Mouse (Mus musculus): ENCODE measurements around the gene Rbl2. TPM values are rescaled to one million over a fixed set of nuclear protein-coding genes. Genes with fewer than 3 reads are reported as not detected.

The Rbl2 gene
- polyA plus RNA-seq, 1 experiment from 2014 or later = 19.1 TPM

DNA sequence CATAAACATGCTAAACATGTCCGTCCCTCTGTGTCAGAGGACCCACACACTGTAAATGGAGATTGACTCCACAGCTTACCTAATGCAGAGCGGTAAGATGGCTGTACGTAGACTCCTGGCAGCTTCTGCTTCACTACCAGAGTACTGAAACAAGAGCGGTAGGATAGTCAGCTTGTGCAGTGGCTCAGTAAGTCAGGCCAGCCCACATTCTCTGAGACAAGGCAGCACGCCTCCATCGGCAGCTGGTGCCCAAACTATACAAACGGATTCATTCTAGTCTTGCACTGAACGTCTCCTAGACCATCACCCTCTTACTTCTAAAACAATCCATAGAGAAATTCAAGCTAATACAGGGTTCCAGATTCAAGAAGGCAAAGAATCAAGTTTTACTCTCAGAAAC, 56.9 kb downstream of the Rbl2 start:
- Histone ChIP-seq H3K4me3 (ENCODE audit: low read length) (no peak overlapping the region), H3K9ac (replicated peaks; ENCODE audit: low read length) (no peak overlapping the region), H3K36me3 (ENCODE audit: insufficient read depth, low read length) (peaks cover 55% of the 10 kb centered on the region), H3K9me3 (ENCODE audit: low read length) (no peaks in the 10 kb centered on the region), H3K4me2 (replicated peaks; ENCODE audit: low read depth, low read length) (no peak overlapping the region), H3K27ac (ENCODE audit: low read length) (no peak overlapping the region), H3K27me3 (ENCODE audit: insufficient read depth, low read length) (no peaks in the 10 kb centered on the region), H3K4me1 (ENCODE audit: insufficient read depth, low read length) (no peaks in the 10 kb centered on the region)
- ATAC-seq (ENCODE audit: low FRiP score, low TSS enrichment) = no peak
- 92% methylated on average over 8 of the region's 8 CpGs for WGBS

DNA sequence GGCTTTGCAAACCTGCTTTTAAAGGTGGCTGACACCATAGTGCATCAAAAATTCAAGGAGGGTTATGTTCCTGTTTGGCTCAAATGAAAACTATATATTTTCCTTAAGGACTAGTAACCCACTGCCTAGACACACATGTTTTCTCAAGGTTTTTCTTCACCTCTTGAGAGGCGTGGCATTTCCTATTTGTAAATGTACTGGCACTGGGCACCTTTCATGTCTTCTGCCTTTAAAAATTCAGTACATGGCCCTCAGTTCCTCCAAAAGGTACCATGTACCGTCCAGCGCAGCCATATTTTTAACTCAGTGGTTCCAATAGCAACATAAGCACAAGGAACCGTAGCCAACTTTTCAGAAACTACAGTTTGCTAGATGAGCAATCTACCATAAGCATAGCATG, 62.9 kb downstream of the Rbl2 start:
- ATAC-seq (ENCODE audit: low FRiP score, low TSS enrichment) = no peak
- peak overlapping the region; percentile 80 for H3K4me2 ChIP-seq (replicated peaks; ENCODE audit: low read depth, low read length)
- H3K27ac ChIP-seq (ENCODE audit: low read length) = no peak overlapping the region
- no peaks in the 10 kb centered on the region for H3K27me3 ChIP-seq (ENCODE audit: insufficient read depth, low read length)
- peaks cover 19% of the 10 kb centered on the region for H3K36me3 ChIP-seq (ENCODE audit: insufficient read depth, low read length)
- peaks cover 31% of the 10 kb centered on the region for H3K4me1 ChIP-seq (ENCODE audit: insufficient read depth, low read length)
- peak overlapping the region; percentile 76 for H3K4me3 ChIP-seq (ENCODE audit: low read length)
- H3K9ac ChIP-seq (replicated peaks; ENCODE audit: low read length) = peak overlapping the region; percentile 81
- 74% methylated on average over 4 of the region's 4 CpGs for WGBS
- no peaks in the 10 kb centered on the region for H3K9me3 ChIP-seq (ENCODE audit: low read length)

- H3K27ac ChIP-seq (ENCODE audit: low read length) = peak overlapping the region; percentile 73
- peaks cover 31% of the 10 kb centered on the region for H3K4me1 ChIP-seq (ENCODE audit: insufficient read depth, low read length)
- peak overlapping the region; percentile 81 for H3K9ac ChIP-seq (replicated peaks; ENCODE audit: low read length)
- H3K27me3 ChIP-seq (ENCODE audit: insufficient read depth, low read length) = no peaks in the 10 kb centered on the region
- under 1% methylated on average over 55 of the region's 58 CpGs for WGBS
- H3K4me2 ChIP-seq (replicated peaks; ENCODE audit: low read depth, low read length) = peak overlapping the region; percentile 80
- peaks cover 12% of the 10 kb centered on the region for H3K36me3 ChIP-seq (ENCODE audit: insufficient read depth, low read length)
- ATAC-seq (ENCODE audit: low FRiP score, low TSS enrichment) = no peak; the same call in 1 of the 2 replicates
- H3K4me3 ChIP-seq (ENCODE audit: low read length) = peak overlapping the region; percentile 76
- H3K9me3 ChIP-seq (ENCODE audit: low read length) = no peaks in the 10 kb centered on the region
These were observed 63.7 kb downstream of the Rbl2 start for GRCm38 (mm10) chr8:91133441-91134069.

GRCm38 (mm10) chr8:91134070-91134475, 64.2 kb downstream of the Rbl2 start:
- H3K9ac ChIP-seq (replicated peaks; ENCODE audit: low read length) = peak overlapping the region; percentile 53
- no peaks in the 10 kb centered on the region for H3K9me3 ChIP-seq (ENCODE audit: low read length)
- ATAC-seq (ENCODE audit: low FRiP score, low TSS enrichment) = peak; percentile 99
- peak overlapping the region; percentile 76 for H3K4me3 ChIP-seq (ENCODE audit: low read length)
- H3K36me3 ChIP-seq (ENCODE audit: insufficient read depth, low read length) = peaks cover 6% of the 10 kb centered on the region
- peaks cover 31% of the 10 kb centered on the region for H3K4me1 ChIP-seq (ENCODE audit: insufficient read depth, low read length)
- H3K27me3 ChIP-seq (ENCODE audit: insufficient read depth, low read length) = no peaks in the 10 kb centered on the region
- under 1% methylated on average over 24 of the region's 24 CpGs for WGBS
- H3K27ac ChIP-seq (ENCODE audit: low read length) = peak overlapping the region; percentile 77
- H3K4me2 ChIP-seq (replicated peaks; ENCODE audit: low read depth, low read length) = peak overlapping the region; percentile 52

DNA sequence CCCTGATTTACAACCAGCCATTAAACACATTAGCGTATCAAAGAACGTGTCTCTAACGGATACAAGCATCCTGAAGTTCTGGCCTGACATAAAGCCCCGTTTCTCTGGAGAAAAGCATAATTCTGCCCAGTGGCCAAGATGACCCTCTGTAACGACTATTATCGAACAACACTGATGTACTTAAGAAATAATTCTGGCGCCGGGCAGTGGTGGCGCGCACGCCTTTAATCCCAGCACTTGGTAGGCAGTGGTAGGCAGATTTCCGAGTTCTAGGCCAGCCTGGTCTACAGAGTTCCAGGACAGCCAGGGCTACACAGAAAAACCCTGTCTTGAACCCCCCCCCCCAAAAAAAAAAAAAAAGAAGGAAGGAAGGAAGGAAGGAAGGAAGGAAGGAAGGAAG, 64.8 kb downstream of the Rbl2 start:
- H3K9me3 ChIP-seq (ENCODE audit: low read length) = no peaks in the 10 kb centered on the region
- H3K4me1 ChIP-seq (ENCODE audit: insufficient read depth, low read length) = peaks cover 31% of the 10 kb centered on the region
- H3K4me3 ChIP-seq (ENCODE audit: low read length) = peak overlapping the region; percentile 76
- no peaks in the 10 kb centered on the region for H3K27me3 ChIP-seq (ENCODE audit: insufficient read depth, low read length)
- 0 out of 2 replicates have a peak, but pooled peaks cover under 1% of the 10 kb centered on the region for H3K36me3 ChIP-seq (ENCODE audit: insufficient read depth, low read length)
- peak overlapping the region; percentile 52 for H3K4me2 ChIP-seq (replicated peaks; ENCODE audit: low read depth, low read length)
- peak overlapping the region; percentile 77 for H3K27ac ChIP-seq (ENCODE audit: low read length)
- no peak for ATAC-seq (ENCODE audit: low FRiP score, low TSS enrichment)
- peak overlapping the region; percentile 53 for H3K9ac ChIP-seq (replicated peaks; ENCODE audit: low read length)
- WGBS = 31% methylated on average over 12 of the region's 12 CpGs

DNA sequence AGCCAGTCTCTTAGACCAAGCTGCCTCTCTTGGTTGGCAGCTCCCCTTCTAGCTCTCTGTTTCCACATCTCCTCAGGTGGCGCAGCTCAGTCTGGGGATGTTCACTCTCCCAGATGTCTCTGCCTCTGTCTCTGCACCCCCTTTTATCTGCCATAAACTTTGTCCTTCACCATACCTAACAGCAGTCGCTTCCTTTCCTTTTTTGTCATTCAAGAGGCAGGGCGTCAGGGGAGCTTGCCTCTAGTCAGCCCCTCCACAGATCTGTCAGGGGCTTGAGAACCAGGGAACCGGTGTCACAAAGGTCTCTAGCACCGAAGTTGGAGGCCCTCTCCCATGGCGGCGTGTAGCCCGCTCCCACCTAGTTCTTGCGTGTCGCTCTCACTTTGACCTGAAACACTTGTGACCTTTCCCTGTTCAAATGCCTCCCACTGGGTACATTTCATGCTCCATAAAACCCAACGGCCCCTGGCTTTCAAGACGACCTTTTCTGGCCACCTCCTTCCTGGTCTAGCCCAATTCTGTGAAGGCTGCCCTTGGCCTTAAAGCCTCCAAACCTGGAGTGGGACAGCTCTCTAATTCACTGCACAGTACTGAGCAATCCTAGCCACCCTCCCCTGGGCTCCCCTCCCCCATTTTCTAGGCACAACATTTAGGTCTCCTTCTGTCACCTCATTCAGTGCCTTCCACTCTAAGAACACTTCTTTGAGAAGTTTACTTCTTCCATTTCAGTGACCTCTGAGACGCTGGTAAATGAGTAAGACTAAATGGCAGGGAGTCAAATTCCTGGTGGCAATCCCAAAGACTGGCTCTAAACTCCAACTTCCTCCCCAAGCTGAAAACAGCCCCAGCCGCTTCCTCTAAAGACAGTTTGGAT, 65.7 kb downstream of the Rbl2 start:
- Histone ChIP-seq H3K27me3 (ENCODE audit: insufficient read depth, low read length) (no peaks in the 10 kb centered on the region), H3K9ac (replicated peaks; ENCODE audit: low read length) (peak overlapping the region; percentile 33; the same call in 1 of the 2 replicates), H3K4me2 (replicated peaks; ENCODE audit: low read depth, low read length) (peak overlapping the region; percentile 52; the same call in 1 of the 2 replicates), H3K4me3 (ENCODE audit: low read length) (no peak overlapping the region), H3K27ac (ENCODE audit: low read length) (peak overlapping the region; percentile 77), H3K36me3 (ENCODE audit: insufficient read depth, low read length) (no peaks in the 10 kb centered on the region), H3K4me1 (ENCODE audit: insufficient read depth, low read length) (peaks cover 31% of the 10 kb centered on the region), H3K9me3 (ENCODE audit: low read length) (no peaks in the 10 kb centered on the region)
- no peak for ATAC-seq (ENCODE audit: low FRiP score, low TSS enrichment)
- WGBS = 31% methylated on average over 14 of the region's 14 CpGs

- H3K4me1 ChIP-seq (ENCODE audit: insufficient read depth, low read length) = peaks cover 7% of the 10 kb centered on the region
- no peaks in the 10 kb centered on the region for H3K9me3 ChIP-seq (ENCODE audit: low read length)
- H3K27ac ChIP-seq (ENCODE audit: low read length) = no peak overlapping the region
These were observed 71.0 kb downstream of the Rbl2 start for GRCm38 (mm10) chr8:91140828-91141227.

GRCm38 (mm10) chr8:91147715-91148114, 77.9 kb downstream of the Rbl2 start:
- Histone ChIP-seq H3K36me3 (ENCODE audit: insufficient read depth, low read length) (no peaks in the 10 kb centered on the region), H3K9ac (replicated peaks; ENCODE audit: low read length) (0 out of 2 replicates have a peak overlapping the region, but pooled peaks have one; percentile 40), H3K27me3 (ENCODE audit: insufficient read depth, low read length) (no peaks in the 10 kb centered on the region), H3K4me3 (ENCODE audit: low read length) (peak overlapping the region; percentile 16; the same call in 1 of the 2 replicates), H3K4me1 (ENCODE audit: insufficient read depth, low read length) (peaks cover 16% of the 10 kb centered on the region), H3K9me3 (ENCODE audit: low read length) (peaks cover 6% of the 10 kb centered on the region; the same call in 1 of the 2 replicates), H3K27ac (ENCODE audit: low read length) (no peak overlapping the region), H3K4me2 (replicated peaks; ENCODE audit: low read depth, low read length) (peak overlapping the region; percentile 43)
- ATAC-seq (ENCODE audit: low FRiP score, low TSS enrichment) = peak; percentile 13; the same call in 1 of the 2 replicates
- WGBS = 7% methylated on average over 6 of the region's 6 CpGs

More at GRCm38 (mm10) chr8:91140828-91141227, 71.0 kb downstream of the Rbl2 start:
- WGBS = 67% methylated on average over 4 of the region's 4 CpGs
- Histone ChIP-seq H3K4me2 (replicated peaks; ENCODE audit: low read depth, low read length) (no peak overlapping the region), H3K4me3 (ENCODE audit: low read length) (no peak overlapping the region), H3K9ac (replicated peaks; ENCODE audit: low read length) (no peak overlapping the region), H3K36me3 (ENCODE audit: insufficient read depth, low read length) (no peaks in the 10 kb centered on the region), H3K27me3 (ENCODE audit: insufficient read depth, low read length) (no peaks in the 10 kb centered on the region)
- ATAC-seq (ENCODE audit: low FRiP score, low TSS enrichment) = peak; percentile 56; the same call in 1 of the 2 replicates

DNA sequence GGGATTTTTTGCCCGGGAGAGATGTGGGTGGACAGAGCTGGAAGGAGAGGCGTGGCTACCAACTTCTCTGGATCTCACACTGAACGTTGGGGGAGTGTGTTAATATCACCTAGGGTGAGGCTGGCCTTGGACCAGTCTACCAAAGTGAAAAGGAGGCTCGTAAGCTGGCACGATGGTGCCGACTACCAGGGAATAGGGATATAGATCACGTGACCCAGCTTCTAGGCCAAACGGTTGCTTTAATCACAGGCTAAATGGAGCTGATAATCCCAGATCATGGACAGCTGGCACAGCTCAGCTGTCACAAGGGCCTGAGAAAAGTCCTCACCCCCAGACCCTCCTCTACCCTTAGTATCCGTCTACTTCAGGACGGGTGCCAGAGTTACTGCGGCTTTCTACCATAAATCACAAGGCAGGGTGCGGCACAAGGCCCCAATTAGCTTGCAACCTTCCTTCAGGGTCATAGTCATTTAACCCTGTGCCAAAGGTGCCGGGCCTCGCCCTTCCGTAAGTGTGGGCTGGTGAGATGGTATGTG, 78.9 kb downstream of the Rbl2 start:
- no peaks in the 10 kb centered on the region for H3K27me3 ChIP-seq (ENCODE audit: insufficient read depth, low read length)
- ATAC-seq (ENCODE audit: low FRiP score, low TSS enrichment) = peak; percentile 80
- H3K4me1 ChIP-seq (ENCODE audit: insufficient read depth, low read length) = peaks cover 16% of the 10 kb centered on the region
- WGBS = 18% methylated on average over 15 of the region's 15 CpGs
- H3K9ac ChIP-seq (replicated peaks; ENCODE audit: low read length) = 0 out of 2 replicates have a peak overlapping the region, but pooled peaks have one; percentile 7
- H3K36me3 ChIP-seq (ENCODE audit: insufficient read depth, low read length) = no peaks in the 10 kb centered on the region
- peak overlapping the region; percentile 43 for H3K4me2 ChIP-seq (replicated peaks; ENCODE audit: low read depth, low read length)
- H3K27ac ChIP-seq (ENCODE audit: low read length) = no peak overlapping the region
- peak overlapping the region; percentile 16 for H3K4me3 ChIP-seq (ENCODE audit: low read length)
- peaks cover 6% of the 10 kb centered on the region; the same call in 1 of the 2 replicates for H3K9me3 ChIP-seq (ENCODE audit: low read length)

Measured in kidney, embryonic 16.5 days (tissue).